Mouse (Mus musculus): Measurements from ENCODE around the gene Cdk4. TPM values are rescaled to one million over a fixed set of nuclear protein-coding genes. Genes with fewer than 3 reads are reported as not detected.
"Not testable (repeated sequence)": the region's sequence is repeated elsewhere in the genome, so short reads cannot be mapped to it uniquely, and the experiment has no call there.

The Cdk4 gene
- total RNA-seq, 2 experiments from 2014 or later = 84.9 to 86.2 TPM

DNA sequence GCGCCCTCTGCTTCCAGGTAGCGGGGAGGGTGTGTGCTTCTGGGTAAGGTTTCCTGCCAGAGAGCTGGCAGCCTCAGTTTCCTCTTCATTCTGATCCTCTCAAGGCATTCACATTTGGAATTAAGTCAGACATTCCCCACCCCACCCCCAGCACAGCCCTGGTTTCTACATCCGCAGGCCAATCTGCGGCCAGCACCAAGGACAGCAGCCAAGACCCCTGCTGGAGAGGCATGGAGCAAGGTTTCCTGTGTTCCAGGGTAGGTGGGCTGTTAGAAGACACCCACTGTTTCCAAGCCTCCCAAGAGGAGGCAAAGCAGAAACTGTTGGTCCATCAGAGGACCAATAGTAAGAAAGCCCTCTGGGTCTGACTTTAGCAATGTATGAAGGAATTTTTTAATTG is 8.7 kb upstream of the Cdk4 start:
- DNase-seq (ENCODE audit: low spot score in 2 of 2) = no peak
- intact Hi-C loops (cut with DNase I) = no loop called here

DNA sequence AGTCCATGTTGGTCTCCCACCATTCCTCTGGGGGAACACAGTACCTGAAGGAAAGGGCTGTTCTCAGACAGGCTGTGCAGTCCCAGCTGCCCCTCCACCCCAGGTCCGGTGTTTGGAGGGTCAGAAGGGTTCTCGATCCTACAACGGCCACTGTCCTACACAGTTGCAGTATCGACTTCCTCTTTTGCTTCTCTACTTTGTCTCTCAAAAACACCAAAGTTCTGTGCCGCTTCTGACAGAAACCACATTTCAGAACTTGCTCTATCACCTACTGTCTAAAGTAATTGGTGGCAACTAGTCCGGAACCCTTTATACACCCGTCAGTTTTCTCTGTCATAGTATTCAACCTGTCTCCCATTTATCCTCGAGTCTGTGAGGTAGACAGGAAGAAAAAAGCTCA is 7.9 kb upstream of the Cdk4 start:
- DNase-seq (ENCODE audit: low spot score in 2 of 2) = no peak
- intact Hi-C loops (cut with DNase I) = no loop called here

DNA sequence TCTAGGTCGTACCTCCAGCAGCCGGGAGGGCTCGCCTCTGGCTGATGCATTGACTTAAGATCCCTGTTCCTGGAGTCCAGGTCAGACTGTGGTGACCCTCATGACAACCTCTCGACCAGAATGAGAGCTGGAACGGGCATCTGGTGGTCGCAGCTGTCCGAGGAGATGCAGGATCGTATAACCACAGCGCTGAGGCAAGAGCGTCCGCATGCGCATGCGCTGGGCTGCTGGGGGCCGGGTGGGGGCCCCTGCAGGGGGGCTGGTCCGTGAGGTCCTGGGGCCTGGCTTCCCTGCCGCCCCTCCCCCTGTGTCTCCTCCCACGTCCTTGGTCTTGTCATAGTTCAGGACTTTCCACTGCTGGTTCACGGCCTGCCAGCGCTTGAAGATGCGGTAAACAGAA is 6.8 kb upstream of the Cdk4 start:
- intact Hi-C loops (cut with DNase I) = no loop called here
- DNase-seq (ENCODE audit: low spot score in 2 of 2) = no peak

DNA sequence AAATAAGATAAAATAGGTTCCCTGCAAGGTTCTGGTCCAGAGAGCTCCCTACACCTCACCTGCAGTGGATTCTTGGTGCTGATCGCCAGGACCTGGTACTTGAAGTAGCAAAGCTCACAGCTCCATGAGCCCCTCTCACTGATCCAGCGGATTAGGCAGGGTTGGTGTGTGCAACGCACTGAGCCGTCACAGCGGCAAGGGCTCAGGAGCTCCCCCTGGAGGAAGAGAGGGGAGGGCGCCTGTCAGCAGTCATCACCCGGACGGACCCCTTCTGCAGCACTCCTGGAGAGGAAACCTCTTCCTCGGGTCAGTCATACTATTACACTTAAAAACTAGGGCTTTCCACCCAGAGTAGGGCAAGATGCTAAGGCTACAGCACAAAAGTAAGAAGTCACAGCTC is 5.2 kb upstream of the Cdk4 start:
- intact Hi-C loops (cut with DNase I) = no loop called here
- peak; percentile 73 to 79 for DNase-seq (ENCODE audit: low spot score in 2 of 2)

DNA sequence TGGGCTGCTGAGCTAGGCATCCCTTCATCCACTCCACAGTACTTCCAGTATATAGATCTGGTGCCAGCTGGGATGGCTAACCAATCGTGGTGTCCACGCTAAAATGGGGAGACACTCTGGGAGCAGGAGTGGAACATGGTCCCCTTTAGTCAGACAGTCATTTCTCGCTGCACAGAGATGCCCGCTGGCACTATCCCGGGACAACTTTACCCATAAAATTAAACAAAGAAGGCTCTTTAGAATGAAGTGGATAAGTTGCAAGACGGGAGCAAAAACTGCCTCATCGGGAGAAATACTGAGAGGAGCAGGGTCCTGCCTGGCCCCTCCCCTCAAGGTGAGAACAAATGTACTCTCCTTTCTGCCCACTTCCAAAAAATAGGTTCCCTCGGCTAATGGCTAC is 4.6 kb upstream of the Cdk4 start:
- intact Hi-C loops (cut with DNase I) = no loop called here
- no peak for DNase-seq (ENCODE audit: low spot score in 2 of 2)

DNA sequence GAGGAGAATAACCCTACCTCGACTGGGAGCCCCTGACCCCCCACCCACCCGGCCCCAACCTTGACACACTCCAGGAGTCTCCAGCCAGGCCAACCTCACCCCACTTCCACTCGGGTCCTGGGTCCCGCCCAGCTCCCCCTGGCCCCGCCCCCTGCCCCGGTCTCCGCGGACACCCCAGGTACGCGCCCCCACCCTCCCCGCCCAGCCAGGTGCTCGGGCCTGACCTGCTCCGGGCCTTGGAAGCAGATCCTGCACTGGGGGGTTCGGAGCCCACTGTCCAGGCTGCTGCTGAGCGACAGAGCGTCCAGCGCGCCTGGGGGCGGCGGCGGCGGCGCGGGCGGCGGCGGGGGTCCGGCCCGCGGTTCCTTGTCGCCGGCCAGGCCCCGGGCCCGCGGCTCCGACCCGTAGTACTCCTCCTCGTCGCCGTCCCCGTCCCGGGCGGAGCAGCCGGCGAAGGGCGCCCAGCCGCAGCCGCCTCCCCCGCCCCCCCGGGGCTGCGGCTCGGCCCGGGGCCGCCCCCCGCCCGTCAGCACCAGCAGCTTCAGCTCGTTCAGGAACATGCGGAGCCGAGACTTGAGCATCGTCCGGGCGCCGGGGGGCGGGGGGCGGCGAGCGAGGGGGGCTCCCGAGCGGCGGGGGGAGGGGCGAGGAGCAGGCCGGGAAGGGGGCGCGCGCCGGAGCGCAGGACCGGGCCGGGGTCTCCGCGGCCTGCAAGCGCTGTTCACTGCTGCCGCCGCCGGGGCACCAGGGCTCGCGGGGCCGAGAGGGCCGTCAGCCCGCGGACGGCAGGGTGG is 4.0 kb upstream of the Cdk4 start:
- intact Hi-C loops (cut with DNase I) = no loop called here
- DNase-seq (ENCODE audit: low spot score in 2 of 2) = no peak

DNA sequence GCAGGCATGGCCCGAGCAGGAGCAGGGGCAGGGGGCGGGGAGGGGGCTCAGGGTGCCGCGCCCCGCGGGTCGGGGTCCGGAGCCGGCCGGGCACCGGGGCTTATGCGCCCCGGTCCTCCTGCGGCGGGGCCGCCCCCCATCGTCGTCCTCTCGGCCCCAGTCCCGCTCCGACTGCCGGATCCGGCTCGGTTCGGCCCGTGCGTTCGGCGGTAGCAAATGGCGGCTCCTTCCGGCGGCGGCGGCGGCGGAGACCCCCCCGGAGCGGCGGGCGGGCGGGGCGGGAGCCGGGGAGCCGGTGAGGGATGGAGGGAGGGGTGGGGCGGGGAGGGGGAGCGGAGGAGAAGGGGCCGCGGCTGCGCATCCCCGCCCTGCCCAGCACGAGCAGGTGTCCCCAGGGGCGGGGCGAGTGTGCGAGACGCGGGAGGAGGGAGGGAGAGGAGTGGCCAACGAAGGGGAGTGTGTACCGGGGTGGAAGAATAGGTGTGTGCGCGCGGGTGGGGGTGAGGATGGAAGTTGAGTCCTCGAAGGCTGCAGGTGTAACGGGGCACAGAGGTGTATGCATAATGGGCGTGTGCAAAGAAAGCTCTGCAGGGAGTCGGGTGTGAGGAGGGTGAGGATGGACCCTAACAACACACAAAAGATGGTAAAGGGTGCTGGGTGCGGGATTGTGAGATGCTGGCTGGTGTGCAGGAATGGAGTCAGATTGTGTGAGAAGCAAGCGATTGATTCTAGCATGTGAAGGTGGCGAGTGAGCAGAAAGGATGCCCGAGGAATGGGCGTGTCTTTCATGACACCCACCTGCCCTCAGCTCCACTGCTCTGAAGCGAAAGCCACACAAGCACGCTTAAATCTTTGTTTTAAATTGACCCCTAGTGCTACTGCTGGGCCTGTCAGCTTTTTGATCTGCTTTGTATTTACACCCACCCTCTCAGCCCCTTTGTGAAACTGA is 3.1 kb upstream of the Cdk4 start, which contains the start of gene March9:
TSS of gene March9 (minus strand) at position 217 of the 949 bp plus-strand sequence.
- peak; percentile 78 to 83 for DNase-seq (ENCODE audit: low spot score in 2 of 2)
- intact Hi-C loops (cut with DNase I) = no loop called here

DNA sequence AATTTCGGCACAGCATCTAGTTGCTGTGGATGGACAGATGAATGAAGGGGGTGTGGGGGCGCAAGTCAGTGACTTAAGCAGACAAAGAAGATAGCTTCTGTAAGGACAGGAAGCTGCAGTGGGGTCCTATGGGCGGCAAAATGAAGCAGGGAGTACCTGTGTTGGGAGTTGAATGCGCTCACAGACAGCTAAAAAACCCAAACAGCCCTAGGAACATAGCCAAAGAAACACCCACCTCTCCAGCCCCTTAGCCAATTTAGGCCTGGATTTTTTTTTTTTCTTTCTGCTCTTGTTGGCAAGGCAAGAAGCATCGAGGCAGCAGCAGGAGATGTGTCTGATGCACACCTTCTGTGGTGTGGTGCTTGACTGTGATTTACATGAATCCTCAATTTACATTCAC is 2.2 kb upstream of the Cdk4 start:
- DNase-seq (ENCODE audit: low spot score in 2 of 2) = peak in 1 of 2 experiments; percentile 56

DNA sequence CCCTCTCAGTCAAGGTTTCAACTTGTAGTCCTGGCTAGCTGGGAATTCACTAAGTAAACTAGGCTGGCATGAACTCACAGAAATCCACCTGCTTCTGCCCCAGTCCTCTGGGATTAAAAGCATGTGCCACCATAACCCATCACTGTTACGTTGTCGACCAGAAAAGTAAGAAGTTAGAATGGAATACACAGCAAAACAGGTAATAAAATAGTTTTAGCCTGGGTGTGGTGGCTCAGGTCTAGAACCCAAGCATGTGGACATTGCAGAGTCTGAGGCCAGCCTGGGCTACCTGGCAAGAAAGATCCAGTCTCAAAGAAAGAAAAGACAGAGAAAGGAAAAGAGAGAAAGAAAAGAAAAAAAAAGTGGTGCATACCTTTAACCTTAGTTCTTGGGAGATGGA is 1.8 kb upstream of the Cdk4 start:
- intact Hi-C loops (cut with DNase I) = no loop called here
- DNase-seq (ENCODE audit: low spot score in 2 of 2) = no peak

More for the DNA sequence above, 2.2 kb upstream of the Cdk4 start:
- intact Hi-C loops (cut with DNase I) = no loop called here

DNA sequence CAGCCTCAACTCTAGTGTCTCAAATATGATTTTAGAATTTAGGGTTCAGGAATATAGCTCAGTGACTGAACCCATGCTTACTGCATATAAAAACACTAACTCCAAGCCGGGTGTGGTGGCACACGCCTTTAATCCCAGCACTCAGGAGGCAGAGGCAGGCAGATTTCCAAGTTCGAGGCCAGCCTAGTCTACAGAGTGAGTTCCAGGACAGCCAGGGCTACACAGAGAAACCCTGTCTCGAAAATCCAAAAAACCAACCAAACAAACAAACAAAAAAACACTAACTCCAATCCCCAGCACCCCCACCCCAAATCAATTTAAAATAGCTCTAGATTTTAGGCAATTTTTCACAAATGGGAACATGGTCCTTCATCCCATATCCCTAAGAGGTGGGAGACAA is 1.2 kb upstream of the Cdk4 start:
- intact Hi-C loops (cut with DNase I); DNase-seq (ENCODE audit: low spot score in 2 of 2): not testable (repeated sequence)

DNA sequence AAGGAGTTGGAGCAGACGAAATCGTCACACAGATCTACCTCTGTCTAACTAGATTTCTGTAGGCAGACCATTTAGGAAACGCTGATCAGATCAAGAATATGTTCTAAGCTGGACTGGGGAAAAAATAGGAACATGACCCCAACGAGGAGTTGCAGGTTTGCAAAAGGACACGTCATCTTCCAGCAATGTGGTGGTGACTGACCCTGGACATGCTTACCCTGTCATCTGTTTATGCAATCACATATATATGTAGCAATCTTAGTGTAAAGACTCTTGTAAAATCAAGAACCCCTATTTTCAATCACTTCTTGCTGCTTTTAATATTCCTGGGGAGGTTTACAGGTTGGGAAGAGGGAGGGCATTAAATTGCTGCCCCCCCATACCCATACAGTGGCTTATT is 831 bp upstream of the Cdk4 start:
- no peak for DNase-seq (ENCODE audit: low spot score in 2 of 2)
- intact Hi-C loops (cut with DNase I) = no loop called here

DNA sequence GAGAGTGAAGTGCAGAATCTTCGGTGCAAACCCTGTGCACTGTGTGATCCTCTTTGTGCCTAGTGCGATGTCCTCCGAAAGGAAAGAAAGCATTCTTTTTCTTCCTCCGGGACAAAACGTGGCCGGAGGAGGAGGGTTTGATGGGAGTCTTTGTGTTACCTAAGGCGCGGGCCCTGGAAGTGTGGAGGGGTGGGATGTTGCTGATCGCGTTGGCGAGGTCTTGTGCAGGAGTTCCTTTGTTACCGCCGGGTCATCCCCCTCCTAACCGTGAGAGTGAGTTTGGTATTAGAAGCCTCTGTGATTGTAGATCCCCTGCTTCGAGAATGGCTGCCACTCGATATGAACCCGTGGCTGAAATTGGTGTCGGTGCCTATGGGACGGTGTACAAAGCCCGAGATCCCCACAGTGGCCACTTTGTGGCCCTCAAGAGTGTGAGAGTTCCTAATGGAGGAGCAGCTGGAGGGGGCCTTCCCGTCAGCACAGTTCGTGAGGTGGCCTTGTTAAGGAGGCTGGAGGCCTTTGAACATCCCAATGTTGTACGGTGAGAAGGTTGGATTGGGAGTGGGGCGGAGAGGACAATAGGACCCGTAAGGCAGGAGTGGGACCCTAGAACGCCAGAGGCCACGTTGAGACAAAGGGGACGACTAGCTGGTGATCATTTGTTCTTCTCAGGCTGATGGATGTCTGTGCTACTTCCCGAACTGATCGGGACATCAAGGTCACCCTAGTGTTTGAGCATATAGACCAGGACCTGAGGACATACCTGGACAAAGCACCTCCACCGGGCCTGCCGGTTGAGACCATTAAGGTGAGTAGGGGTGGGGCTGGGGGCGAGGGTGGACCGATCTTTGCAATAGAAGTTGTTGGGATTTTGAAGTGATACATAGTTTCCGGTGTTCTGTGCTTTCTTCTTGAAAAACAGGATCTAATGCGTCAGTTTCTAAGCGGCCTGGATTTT is 858 bp downstream of the Cdk4 start:
- DNase-seq (ENCODE audit: low spot score in 2 of 2) = no peak
- intact Hi-C loops (cut with DNase I) = no loop called here

DNA sequence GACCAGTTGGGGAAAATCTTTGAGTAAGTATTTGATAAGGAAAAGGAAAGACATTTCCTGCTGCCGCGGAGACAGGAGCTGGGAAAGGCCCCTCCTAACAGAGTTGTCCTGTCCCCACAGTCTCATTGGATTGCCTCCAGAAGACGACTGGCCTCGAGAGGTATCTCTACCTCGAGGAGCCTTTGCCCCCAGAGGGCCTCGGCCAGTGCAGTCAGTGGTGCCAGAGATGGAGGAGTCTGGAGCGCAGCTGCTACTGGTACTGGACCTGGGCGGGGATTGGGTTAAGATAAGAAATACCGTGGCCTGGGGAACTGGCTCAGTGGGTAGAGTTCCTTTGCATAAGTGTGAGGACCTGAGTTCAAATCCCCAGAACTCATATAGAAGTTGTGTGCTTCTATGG is 2.6 kb downstream of the Cdk4 start:
- intact Hi-C loops (cut with DNase I) = no loop called here

DNA sequence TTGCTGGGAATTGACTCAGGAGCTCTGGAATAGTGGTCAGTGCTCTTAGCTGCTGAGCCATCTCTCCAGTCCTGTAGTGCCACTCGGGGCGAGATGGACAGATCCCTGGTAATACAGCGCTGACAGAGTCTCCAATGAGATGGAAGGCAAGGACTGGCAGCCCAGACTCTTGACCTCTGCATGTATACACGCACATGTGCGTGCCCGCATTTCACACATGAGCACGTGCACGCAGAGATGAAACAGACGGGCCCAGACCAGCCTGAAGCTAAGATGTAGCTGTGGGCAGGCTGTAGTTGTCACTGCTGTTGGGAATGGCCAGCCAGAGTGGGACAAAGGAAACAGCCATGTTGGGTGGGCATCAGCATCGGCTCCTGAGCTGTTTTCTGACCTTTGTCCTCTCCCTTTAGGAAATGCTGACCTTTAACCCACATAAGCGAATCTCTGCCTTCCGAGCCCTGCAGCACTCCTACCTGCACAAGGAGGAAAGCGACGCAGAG is 3.2 kb downstream of the Cdk4 start:
- intact Hi-C loops (cut with DNase I) = no loop called here
- no peak for DNase-seq (ENCODE audit: low spot score in 2 of 2)

More for the DNA sequence above, 2.6 kb downstream of the Cdk4 start:
- DNase-seq (ENCODE audit: low spot score in 2 of 2) = no peak

DNA sequence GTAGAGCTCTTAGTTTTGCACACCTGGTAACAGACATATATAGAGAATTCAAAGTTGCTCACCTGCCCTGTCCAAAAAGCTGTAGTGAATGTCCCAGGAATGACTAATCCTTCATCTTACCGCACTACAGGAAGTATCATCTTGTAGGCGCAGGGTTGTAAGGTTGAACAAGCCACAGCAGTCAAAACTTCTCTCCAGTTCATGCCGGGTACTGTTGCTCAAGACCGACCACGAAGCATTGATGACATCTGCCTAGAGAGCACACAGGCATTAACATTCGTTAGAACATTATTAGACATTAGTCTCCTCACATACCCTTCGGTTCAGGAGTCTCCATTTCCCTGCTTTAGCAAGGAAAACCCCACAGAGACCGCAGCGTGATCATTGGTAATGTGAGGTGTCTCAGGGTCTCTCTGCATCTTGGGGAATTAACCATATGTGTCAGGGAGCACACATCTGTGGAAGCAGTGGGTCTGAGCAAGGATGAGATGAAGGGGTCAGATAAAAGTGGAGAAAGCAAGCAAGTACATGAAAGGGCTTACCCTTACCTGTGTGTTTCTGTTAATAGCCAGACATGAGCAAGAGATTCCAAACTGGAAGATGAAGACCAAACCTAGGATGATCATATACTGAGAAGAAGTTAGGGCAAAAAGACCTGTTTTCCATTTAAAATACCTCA is 5.2 kb downstream of the Cdk4 start:
- no peak for DNase-seq (ENCODE audit: low spot score in 2 of 2)
- intact Hi-C loops (cut with DNase I) = no loop called here

DNA sequence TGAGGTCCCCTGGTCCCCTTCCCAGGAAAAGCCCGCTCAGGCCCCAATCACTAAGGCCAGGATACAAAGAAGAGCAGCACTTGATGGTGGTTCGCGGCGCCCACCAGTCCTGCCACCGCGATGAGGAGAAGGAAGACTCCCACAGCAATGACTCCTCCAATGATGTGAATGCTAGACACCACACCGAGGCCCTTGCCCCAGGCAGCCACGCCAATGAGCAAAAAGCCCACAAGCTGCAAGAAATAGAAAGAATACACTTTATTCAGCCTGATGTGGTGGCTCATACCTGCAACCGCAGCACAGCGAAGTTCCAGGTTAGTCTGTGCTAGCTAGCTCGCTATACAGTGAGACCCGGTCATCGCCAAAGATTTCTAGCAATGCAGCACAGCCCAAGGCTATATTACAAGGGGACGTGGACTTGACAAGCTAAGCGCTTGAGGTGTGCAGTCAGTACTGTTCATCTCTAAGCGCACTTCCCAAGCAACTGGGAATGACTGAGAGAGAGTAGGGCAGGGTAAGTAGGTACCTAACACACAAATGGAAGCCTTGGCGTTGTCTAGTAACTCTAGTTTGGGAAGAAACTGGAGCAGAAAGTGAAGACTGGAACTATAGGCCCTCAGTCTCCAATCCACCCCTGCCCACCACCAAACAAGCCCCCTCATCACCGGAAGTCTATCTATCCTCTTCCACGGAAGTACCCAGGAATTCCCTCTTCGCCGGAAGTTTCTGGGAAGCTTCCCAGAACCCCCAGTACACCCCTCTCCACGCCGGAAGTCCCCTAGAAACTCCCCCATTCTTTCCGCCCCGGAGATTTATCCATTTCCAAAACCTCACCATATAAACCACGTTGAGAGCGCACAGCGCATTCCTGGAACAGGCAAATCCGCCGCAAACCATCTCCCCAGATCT is 6.2 kb downstream of the Cdk4 start:
- intact Hi-C loops (cut with DNase I) = no loop called here
- DNase-seq (ENCODE audit: low spot score in 2 of 2) = no peak

DNA sequence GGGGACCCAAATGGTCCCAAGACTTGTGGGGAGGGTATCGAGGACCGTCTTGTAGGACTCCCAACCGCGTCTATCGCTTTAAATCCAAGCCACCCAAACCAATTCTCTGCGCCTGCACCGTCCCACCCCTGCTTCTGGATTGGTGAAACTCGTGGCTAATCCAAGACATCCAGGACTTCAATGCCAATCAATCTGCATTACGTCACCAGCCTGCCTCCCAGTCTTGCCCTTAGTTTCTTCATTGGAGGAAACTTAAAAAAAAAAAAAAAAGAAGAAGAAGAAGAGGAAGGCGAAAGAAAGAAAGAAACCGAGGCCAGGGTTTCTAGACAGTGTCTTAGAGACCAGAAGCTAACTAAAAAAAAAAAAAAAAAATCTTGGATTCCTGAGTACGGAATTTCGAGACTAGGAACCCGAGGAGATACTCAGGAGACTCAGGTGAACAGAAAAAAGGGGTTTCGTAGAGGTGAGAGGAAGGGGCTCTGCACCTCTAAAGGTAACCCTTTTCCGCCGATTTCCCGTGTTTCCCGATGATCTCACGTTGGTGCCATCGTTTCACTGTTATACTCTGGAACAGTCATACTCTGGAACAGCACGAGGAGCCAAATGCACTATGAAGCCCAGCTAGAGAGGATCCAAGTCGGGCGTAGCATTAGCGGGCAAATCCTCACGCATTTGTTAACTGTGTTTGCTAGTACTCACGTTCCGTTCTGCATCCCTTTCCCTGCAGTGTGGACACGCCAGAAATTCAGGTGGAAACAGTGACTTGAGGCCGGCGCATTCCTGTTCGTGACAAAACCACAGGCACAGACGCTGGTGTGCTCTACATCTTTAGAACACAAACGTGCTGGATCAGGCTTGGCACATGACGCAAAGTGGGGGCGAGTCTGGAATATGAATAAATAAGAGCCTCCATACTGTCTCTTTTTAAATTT is 7.1 kb downstream of the Cdk4 start, which contains the start of gene Tspan31:
TSS of gene Tspan31 (minus strand) at position 75 of the 932 bp plus-strand sequence.
- DNase-seq (ENCODE audit: low spot score in 2 of 2) = peak; percentile 92 to 99
- intact Hi-C loops (cut with DNase I) = no loop called here

Data from left cerebral cortex, postnatal 25 days (tissue).